Mouse (Mus musculus) heart, adult 9 months (tissue): ENCODE measurements at regions not wholly inside any gene's neighbourhood (a gene's known extent, or its start where the extent isn't known, plus 50 kb on each side); places are given as distances from the start of the nearest gene placed in this dataset.

Experiments used
- DNase-seq, 2 experiments: peaks; one replicate each; pipeline ENCODE4 v3.0.0; 2022; ENCODE audit warnings: low spot score in 2 of 2

- no peak for DNase-seq
These were observed 334.8 kb downstream of the Efna5 start for GRCm38 (mm10) chr17:62546286-62546685.

DNA sequence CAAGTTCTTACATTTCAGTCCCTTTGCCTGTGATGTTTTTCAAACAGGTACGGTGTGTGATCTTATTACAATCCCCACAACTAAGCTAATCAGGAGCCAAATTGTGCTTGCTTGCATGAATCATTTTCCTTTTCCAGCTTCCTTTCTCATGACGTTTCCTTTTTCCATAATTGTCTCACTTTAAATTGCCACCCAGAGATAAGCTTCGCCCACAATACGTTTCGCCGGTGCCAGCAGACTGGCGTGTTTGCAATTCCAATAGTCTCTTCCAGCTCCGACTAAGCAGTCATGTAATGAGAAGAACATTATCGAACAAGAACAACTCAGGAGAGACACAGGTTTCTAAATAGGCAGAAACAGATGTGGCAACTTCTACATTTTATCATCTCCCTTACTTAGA, 335.8 kb downstream of the Efna5 start:
- peak; percentile 25 to 50 for DNase-seq

DNA sequence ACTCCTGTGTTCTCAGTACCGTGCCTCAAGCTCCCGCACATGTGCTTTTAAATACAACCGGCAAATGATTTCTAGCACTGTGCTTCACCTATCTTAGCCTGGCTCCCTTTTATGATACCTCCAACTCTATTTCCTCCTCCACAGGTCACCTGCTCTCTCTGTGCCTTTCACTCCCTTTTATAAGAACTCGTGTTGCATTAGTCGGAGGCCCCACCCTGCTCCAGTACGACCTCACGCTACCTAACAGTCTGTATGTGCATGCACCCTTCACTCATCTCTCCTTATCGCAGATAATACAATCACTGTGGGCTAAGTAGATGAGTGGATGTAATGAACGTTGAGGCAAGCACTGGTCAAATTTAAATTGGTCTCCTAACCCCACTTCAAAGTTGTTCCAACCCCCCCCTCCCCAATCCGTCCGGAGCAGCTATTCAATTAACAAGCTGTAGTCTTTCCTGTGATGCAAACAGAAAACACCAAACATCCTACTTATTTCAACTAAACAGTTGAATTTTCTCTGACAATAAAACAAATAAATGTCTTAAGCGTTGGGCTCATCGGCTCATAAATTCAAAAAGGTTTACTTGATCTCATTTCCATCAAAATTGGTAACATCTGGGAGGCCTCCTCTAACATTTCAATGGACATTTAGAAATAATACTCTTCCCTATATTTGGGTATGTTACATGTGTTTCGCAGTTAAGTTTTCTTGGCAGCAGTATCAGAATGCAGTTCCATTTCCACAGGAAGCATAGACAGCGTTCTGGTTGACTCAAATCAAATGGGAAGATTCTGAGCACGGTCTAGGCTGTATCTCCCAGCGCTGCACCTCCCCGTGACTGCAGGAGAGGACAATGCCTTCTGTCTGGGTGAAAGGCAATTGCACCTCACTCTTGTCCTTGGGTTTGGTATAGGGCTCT, 337.8 kb downstream of the Efna5 start:
- no peak for DNase-seq

DNA sequence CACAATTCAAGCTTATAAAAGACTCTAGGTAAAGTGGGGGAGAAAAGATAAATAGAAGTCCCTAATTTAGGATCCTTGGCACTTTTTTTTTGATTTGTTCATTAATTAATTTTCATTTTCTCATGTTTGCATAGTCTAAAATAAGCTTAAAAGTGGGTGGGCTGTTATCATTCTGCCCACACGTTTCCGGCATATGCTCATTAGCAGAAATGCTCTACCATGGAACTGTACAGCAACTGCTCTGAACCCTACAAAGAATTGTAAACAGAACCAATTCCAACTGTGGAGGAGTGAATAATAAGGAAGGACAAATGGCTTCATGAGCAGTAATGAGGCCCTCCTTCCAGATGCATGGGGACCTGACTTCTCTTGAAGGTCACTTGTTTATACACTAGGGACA, 351.2 kb downstream of the Efna5 start:
- DNase-seq, result no peak

DNA sequence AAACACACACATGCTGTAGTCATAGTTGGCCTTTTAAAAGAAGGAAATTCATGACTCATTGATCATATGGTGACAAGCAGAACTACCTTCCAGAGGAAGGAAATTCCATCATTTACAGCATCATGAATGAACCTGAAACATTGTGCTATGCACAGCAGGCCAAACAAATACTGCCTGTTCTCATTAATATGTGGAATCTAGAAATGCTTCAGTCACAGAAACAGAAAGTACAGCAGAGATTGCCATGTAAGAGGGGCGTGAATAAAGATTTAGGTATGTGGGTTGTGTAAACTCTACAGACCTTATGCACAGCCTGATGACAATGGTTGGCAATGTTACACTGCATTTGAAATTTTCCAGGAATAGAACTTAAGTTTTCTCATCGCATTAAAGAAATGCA, 353.6 kb downstream of the Efna5 start:
- DNase-seq, result no peak

- no peak for DNase-seq
These were observed 367.5 kb downstream of the Efna5 start for GRCm38 (mm10) chr17:62513635-62514034.

- no peak for DNase-seq
These were observed 370.9 kb downstream of the Efna5 start for GRCm38 (mm10) chr17:62510184-62510583.

DNA sequence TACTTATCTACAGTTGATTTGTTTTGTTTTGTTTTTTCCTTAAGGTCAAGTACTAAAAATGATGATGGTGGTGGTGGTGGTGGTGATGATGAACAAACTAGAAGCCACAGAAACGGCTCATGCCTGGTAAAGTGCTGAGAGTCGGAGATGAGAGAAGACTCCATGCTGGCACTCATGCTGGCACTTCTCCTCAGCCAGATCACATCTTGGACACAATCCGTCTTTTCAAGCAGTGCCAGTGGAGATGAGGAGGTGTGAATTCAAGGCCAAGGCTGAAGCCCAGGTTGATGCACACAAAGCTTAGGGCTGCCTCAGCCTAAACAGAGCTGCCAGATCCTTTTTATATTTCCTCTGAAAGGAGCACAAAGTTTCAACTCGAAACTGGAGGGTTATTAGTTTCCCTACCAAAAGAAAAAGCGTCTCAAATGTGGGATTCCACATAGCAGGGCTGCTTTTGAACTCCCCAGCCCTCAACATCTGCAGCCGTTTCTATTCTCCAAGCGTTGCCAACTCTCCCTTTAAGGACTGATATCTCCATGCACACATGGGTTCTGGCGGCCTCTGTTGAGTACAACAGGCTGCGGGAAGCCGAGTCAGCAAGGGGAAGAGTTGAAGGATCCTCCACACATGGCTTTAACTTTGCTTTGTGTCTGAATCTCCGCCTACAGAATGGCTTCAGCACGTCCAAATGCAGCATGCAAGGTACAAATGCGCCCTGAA, 373.2 kb downstream of the Efna5 start:
- DNase-seq, result no peak

GRCm38 (mm10) chr17:62504691-62505090, 376.4 kb downstream of the Efna5 start:
- no peak for DNase-seq

- no peak for DNase-seq
These were observed 410.4 kb downstream of the Efna5 start for GRCm38 (mm10) chr17:62470739-62471138.

GRCm38 (mm10) chr17:62469367-62469766, 411.8 kb downstream of the Efna5 start:
- no peak for DNase-seq

DNA sequence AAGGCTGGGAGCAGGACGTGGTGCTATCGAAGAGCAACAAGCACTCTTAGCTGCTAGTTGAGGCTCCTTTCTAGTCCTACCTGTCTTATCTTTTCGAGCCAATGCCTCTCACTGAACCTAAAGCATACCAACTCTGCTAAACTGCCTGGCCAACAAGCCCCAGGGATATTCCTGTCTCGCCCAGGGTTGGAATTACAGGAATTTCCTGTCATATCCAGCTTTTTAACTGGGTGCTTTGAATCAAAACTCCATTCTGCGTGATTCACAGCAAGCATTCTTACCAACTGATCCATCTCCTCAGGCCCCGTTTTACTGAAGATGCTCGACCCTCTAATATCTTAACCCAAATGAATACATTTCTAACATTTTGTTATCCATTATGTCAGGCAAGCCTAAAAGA, 412.3 kb downstream of the Efna5 start:
- no peak for DNase-seq

GRCm38 (mm10) chr17:62467072-62467471, 414.0 kb downstream of the Efna5 start:
- no peak for DNase-seq

DNA sequence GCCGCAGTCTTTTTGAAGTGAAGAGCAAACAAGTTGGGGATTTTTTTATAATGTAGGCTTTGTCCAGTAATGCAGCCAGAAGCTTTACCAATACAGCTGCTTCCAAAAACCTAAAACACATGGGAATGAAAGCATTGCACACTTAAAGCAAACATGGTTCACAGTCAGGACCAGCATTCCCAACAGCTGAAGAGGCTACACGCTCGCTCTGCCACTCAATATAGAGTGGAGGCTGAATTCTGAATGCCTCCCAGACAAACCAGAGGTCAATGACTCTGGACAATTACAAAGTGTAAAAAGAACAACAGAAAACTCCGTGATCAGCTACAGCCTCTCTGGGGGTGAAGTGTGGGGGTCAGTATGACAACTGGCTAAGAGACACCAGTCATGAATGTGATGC, 416.1 kb downstream of the Efna5 start:
- DNase-seq, result no peak

GRCm38 (mm10) chr17:62464228-62464627, 416.9 kb downstream of the Efna5 start:
- peak; percentile 3 to 14 for DNase-seq

DNA sequence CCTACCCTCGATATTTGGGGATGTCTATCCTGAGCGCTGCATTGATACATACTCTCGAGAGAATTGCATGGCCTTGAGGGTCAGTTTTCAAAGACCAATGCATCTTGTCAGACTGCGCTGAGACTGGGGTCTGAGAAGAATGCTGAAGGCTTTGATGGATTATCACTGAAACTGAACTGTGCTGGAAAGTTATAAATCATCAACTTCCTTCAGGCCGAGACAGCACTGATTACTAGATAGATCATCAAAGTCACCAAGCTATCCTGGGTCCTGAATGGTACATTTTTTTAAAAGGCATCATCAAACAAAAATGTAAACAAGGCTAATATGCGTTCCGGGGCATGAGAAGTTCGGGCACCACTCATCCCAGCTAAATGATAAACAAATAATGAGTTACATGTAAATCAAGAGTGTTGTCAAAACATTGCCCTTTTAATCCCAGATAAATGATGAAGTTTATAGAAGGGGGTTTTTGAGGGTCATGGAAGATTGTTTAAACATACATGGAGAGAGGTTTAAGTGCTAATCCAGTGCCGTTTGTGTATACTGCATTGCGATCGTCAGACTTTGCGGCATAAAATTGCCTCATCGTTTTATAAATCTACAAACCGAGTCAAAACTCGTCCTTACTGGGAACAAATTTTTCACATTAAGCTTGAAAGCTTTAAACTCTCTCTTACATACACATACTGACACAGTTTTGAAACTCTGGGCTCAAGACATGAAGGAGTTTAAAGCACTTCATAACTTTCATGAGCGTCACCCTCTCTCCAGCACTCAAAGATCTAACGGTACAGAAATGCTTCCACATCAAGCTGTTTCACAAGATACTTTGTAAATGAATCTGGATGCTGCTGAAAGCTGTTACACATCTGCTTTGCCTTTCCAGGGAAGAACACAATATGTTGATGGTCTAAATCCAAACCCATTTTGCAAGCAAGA, 419.5 kb downstream of the Efna5 start:
- DNase-seq, result no peak

DNA sequence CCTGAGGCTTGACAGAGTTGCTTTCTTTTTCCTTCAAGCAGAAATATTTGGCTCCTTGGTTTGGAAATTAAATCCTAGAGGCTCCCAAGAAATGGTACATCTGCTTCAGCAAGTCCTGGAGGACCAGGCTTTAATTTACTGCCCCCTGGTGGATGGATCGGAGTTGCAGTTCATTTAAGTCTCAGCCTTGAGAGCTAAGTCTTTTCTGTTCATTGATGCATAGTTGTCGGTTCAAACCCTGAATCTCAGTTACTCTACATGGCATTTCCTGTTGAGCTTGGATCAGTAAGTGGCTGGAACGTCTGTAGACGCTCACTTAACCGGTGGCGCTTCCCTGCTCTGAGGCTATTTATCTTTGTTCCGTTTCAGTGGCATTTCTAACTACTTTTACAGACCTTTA, 422.2 kb downstream of the Efna5 start:
- peak in 1 of 2 experiments; percentile 78 for DNase-seq

- no peak for DNase-seq
These were observed 443.1 kb downstream of the Efna5 start for GRCm38 (mm10) chr17:62438045-62438444.

- DNase-seq, result peak; percentile 49 to 55
These were observed 445.1 kb downstream of the Efna5 start for GRCm38 (mm10) chr17:62436044-62436443.

DNA sequence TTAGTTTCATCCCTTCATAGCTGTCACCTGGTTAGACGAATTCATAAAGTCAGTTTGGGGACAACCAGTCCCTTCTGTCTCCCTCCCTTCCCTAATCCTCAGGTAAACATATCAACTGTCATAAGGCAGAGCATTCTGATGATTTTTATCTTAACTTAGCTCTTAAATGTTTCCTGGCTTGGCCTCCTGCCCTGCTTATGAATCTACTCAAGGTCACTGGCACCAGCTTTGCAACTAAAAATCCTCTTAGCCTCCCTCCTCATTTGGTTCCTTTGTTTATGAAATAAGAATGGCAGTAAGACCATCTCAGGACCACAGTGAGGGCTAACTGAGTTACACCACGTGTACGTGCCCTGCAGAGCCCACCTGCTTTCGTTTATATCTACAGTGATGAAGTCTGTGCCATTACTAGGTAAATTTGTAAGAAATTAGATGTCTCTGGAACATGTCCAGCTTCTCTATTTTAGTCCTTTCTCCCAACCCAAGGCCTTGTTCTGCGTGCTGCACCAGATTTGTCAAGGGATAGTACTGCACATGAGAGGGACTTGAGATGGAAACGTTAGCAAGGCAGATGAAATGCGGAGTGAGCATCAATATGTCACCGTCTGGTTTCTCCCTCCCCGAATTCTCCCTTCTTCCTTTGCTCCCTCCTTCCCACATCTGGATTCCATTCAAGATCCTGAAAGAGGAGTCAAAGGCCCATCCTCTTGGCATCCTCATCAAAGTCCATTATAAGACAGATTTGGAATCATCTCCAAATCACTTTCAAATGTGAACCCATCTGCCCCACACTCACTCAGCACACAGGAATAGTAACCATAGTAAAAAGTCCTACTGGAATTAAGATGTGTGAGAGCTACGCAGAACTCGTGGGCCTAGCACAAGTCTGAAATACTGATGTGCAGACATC, 457.4 kb downstream of the Efna5 start:
- DNase-seq, result no peak

DNA sequence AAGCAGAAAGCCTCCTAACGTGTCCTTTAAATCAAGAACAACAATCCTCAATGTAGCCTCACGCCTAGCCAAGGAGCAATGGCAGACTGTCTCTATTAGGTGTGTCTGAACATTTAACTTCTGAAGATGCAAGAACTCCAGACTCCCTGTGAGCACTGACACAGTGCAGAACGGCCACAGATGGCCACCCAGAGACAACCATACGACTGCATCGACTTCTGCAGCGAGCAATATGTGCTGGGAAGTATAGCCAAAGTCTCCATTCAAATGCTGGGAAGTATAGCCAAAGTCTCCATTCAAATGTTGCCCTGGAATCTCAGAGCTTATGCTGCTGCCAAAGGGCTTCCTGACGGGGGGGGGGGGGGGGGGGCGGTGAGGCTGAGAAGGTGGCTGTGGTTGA, 463.5 kb downstream of the Efna5 start:
- DNase-seq, result no peak
